Mouse (Mus musculus) liver, postnatal 0 days (tissue): Measurements from ENCODE around the gene Gm20388. TPM values are rescaled to one million over a fixed set of nuclear protein-coding genes. Genes with fewer than 3 reads are reported as not detected.

ENCODE experiments used
- ATAC-seq: fragments of 200-750 bp; cut with Nextera tagmentation; 2 replicates; pipeline ENCODE4 v1.8.0; 2017; ENCODE audit warnings: mild to moderate bottlenecking, moderate library complexity
- DNase-seq: peaks from one replicate; pipeline ENCODE4 v3.0.0-alpha.2; 2016
- H3K27ac ChIP-seq: fragments of 300-500 bp; sonication (generic); 2 replicates; pipeline ENCODE4 v1.5.1; 2014; ENCODE audit warnings: antibody characterized with exemption, moderate library complexity, mild to moderate bottlenecking, low read depth
- H3K27me3 ChIP-seq: fragments of 300-500 bp; sonication (generic); 2 replicates; pipeline ENCODE4 v1.6.1; 2014; ENCODE audit warnings: low read length, control low read depth, mixed read lengths; ENCODE audit not compliant: insufficient read depth
- H3K36me3 ChIP-seq: fragments of 300-500 bp; sonication (generic); replicated peaks from 2 replicates; pipeline ENCODE4 v1.6.1; 2014; ENCODE audit warnings: mild to moderate bottlenecking, control low read depth, low read length, moderate library complexity, mixed read lengths; ENCODE audit not compliant: insufficient read depth
- H3K4me1 ChIP-seq: fragments of 300-500 bp; sonication (generic); 2 replicates; pipeline ENCODE4 v1.6.1; 2014; ENCODE audit warnings: antibody characterized with exemption, mild to moderate bottlenecking, control low read depth; ENCODE audit not compliant: insufficient read depth
- H3K4me2 ChIP-seq: fragments of 300-500 bp; sonication (generic); 2 replicates; pipeline ENCODE4 v1.6.1; 2014; ENCODE audit warnings: low read depth, mild to moderate bottlenecking, low read length, moderate library complexity, mixed read lengths
- H3K4me3 ChIP-seq: fragments of 300-500 bp; sonication (generic); 2 replicates; pipeline ENCODE4 v1.5.1; 2014; ENCODE audit warnings: low read depth, low read length
- H3K9ac ChIP-seq: fragments of 300-500 bp; sonication (generic); replicated peaks from 2 replicates; pipeline ENCODE4 v1.6.1; 2014; ENCODE audit warnings: mild to moderate bottlenecking, moderate library complexity
- H3K9me3 ChIP-seq: fragments of 300-500 bp; sonication (generic); 2 replicates; pipeline ENCODE4 v1.6.1; 2016; ENCODE audit warnings: mild to moderate bottlenecking, control low read depth, low read length, mixed read lengths
- CTCF ChIP-seq: sonication (generic); IDR thresholded peaks from 2 replicates; pipeline ENCODE4 v1.5.1; 2016; ENCODE audit warnings: antibody characterized with exemption, low read depth
- EP300 ChIP-seq: IDR thresholded peaks from 2 replicates; pipeline ENCODE4 v1.6.1; 2016; ENCODE audit warnings: antibody characterized with exemption, low read depth, mild to moderate bottlenecking
- WGBS: fragments of 180-500 bp; shearing (Covaris S2); extraction: QIAGEN DNeasy Blood & Tissue Kit; methylation state at CpG from one replicate; pipeline ENCODE4 v1.1.7; 2014; ENCODE audit not compliant: insufficient replicate concordance; 5-methylcytosine and 5-hydroxymethylcytosine counted together
- polyA plus RNA-seq: library from polyadenylated mRNA; unstranded; fragments of >200 nt; fragmentation: Nextera tagmentation; extraction: Ambion mirVana; gene quantifications from 2 replicates; pipeline ENCODE4 v1.2.1, GENCODE M21; 2015

Gm20388 gene
- polyA plus RNA-seq, 1 experiment from 2014 or later, result not detected

DNA sequence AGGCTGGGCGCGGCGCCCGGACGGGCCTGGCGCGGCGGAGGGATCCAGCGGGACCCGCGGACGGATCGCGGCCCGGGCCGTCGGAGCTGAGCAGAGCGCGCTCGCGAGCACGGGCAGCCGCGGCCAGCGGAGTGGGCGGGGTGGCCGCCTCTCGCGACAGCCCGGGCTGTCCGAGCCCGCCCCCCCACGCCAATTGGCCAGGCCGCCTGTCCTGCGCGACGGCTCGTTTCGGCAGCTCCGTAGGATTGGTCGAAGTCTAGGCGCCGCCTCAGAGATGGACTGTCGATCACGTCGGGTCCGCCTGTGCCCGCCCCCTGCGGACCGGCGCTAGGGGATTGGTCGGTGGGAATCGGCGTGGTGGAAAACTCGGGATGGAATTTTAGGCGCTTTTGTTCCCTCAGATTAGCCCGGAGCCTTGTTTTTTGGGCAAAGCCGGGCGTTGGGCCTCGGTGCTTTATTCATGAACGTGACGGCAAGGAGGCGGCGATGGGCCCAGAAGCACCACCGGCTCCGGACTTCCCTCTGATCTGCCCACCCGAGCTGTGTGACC, 1742.2 kb downstream of the Gm20388 start, which contains the start of gene Zcchc14:
Gene Zcchc14 (minus strand): TSS at position 128 of the 550 bp plus-strand sequence.
- Histone ChIP-seq H3K27me3 (peaks cover 34% of the 10 kb centered on the region), H3K4me2 (peak within 1 kb of the TSS; percentile 85), H3K9ac (peak within 1 kb of the TSS; percentile 69), H3K4me1 (peaks cover 30% of the 10 kb centered on the region), H3K36me3 (no peaks in the 10 kb centered on the region), H3K4me3 (peak within 1 kb of the TSS; percentile 56), H3K27ac (peak within 1 kb of the TSS; percentile 77), H3K9me3 (no peaks in the 10 kb centered on the region)
- 2% methylated on average over 45 of the region's 67 CpGs for WGBS
- ATAC-seq (peak; percentile 97), DNase-seq (peak; percentile 90)
- TF ChIP-seq CTCF (no peak), EP300 (no peak)

DNA sequence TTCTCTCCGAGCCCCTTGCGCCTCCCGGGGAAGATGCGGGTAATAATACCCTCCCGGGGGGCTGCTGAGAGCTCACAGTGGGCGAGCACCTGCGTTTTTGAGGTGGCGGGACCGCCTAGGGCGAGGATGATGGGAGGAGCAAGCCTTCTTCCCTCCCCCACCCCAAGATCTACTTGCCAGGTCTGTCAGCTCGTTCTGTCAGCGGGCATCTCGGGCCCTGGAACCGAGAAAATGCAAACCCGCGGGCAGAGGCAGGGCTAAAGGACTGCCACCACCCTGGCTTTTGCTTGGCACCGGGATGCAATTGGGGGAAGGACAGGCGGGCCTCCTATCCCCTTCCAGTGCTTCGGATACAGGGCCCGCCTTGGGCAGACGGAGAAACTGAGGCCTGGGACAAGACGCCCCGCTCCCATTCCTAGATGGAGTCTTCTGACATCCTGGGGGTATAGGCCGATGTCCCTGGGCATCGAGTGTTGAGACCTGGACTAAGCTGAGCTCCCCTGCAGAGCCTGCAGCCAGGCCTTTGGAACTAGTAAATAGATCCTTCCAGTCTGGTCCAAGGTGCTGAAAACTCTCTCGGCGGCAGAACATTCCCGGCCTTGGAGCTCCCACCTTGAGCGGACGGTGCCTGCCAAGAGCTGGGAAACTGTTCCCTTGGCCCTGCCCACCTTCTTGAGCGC, 1742.8 kb downstream of the Gm20388 start:
- Histone ChIP-seq H3K27me3 (peaks cover 34% of the 10 kb centered on the region), H3K4me3 (peak overlapping the region; percentile 56), H3K9ac (peak overlapping the region; percentile 65), H3K9me3 (no peaks in the 10 kb centered on the region), H3K4me1 (peaks cover 25% of the 10 kb centered on the region), H3K27ac (peak overlapping the region; percentile 65; the same call in 1 of the 2 replicates), H3K36me3 (no peaks in the 10 kb centered on the region), H3K4me2 (peak overlapping the region; percentile 85)
- WGBS, result 6% methylated on average over 31 of the region's 31 CpGs
- TF ChIP-seq CTCF (no peak), EP300 (no peak)
- DNase-seq (no peak), ATAC-seq (no peak)

DNA sequence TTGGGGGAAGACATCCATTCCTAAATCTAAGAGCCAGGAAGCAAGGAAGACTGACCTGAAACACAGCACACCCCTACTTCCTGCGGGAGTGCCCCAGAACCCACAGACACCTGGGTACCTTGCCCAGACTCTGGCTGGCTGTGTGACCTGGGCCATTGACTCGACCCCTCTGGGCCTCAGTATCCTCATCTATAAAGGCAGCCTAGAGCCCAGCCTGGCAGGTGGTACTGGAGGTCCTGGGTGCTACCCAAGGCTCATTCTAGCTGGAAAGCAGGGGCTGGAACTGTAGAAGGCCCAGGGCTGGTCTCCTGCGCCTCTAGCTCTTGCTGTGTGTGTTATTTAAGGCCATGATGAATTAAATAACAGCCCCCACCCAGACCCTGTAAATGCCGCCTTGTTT, 1743.5 kb downstream of the Gm20388 start:
- ATAC-seq, result no peak
- H3K27ac ChIP-seq, result no peak overlapping the region
- H3K4me2 ChIP-seq, result no peak overlapping the region; the same call in 1 of the 2 replicates
- TF ChIP-seq EP300 (no peak), CTCF (no peak)
- no peak overlapping the region for H3K4me3 ChIP-seq
- no peak for DNase-seq
- no peaks in the 10 kb centered on the region for H3K9me3 ChIP-seq
- no peak overlapping the region for H3K9ac ChIP-seq
- no peaks in the 10 kb centered on the region for H3K36me3 ChIP-seq
- peaks cover 34% of the 10 kb centered on the region for H3K27me3 ChIP-seq
- WGBS, result 68% methylated on average over 4 of the region's 4 CpGs
- H3K4me1 ChIP-seq, result peaks cover 18% of the 10 kb centered on the region

DNA sequence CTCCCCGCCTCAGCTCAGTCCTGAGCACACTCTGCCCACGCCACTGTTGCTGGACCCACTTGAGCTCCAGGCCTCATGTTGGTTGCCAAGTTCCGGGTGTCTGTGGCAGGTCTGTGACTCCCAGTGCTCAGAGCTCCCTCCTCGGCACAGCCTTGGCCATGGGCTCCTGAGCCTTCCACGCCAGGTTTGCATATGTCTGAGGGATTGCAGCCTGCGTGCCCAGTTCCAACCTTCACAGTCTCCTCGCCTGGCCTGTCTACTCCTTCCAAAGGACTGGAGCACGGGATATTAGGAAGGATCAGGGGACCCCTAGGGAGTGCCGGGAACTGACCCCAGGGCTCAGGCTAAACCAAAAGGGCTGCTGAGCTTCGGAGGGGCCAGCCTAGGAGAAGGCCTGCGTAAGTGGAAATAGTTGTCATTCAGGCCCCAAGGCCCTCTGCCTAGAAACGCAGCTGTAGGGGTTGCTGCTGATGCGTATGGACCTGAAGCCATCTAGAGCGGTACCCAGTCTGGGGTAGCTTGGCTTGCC, 1744.4 kb downstream of the Gm20388 start:
- Histone ChIP-seq H3K4me1 (peaks cover 14% of the 10 kb centered on the region), H3K9me3 (no peaks in the 10 kb centered on the region), H3K4me3 (no peak overlapping the region), H3K4me2 (no peak overlapping the region), H3K27ac (no peak overlapping the region), H3K9ac (no peak overlapping the region), H3K27me3 (peaks cover 34% of the 10 kb centered on the region), H3K36me3 (no peaks in the 10 kb centered on the region)
- 78% methylated on average over 14 of the region's 14 CpGs for WGBS
- DNase-seq (no peak), ATAC-seq (no peak)
- TF ChIP-seq EP300, result no peak
- no peak for TF ChIP-seq CTCF

DNA sequence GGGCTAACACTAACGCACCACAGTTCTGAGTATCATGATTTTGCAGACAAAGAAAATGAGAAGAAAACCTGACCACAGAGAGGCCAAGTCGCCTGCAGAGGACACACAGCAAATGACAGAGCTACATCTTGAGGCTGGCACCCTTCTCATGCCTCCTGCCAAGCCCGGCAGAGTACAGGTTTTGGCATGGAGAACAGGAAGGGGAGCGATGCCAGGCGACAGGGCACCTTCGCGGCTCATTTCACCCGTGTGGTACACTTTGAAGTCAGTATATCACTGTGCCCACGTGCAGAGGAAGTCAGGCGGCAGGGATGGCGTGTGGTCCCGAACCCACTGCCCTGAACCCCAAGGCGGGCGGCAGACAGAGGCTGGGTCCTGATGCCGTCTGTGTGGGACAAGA, 1750.0 kb downstream of the Gm20388 start:
- no peak overlapping the region for H3K4me2 ChIP-seq
- peaks cover 3% of the 10 kb centered on the region; the same call in 1 of the 2 replicates for H3K4me1 ChIP-seq
- TF ChIP-seq EP300, result no peak
- TF ChIP-seq CTCF, result no peak
- no peak overlapping the region for H3K4me3 ChIP-seq
- no peaks in the 10 kb centered on the region for H3K36me3 ChIP-seq
- DNase-seq (no peak), ATAC-seq (no peak)
- no peak overlapping the region for H3K9ac ChIP-seq
- H3K9me3 ChIP-seq, result no peaks in the 10 kb centered on the region
- H3K27ac ChIP-seq, result no peak overlapping the region
- WGBS, result 73% methylated on average over 15 of the region's 15 CpGs
- no peaks in the 10 kb centered on the region for H3K27me3 ChIP-seq

DNA sequence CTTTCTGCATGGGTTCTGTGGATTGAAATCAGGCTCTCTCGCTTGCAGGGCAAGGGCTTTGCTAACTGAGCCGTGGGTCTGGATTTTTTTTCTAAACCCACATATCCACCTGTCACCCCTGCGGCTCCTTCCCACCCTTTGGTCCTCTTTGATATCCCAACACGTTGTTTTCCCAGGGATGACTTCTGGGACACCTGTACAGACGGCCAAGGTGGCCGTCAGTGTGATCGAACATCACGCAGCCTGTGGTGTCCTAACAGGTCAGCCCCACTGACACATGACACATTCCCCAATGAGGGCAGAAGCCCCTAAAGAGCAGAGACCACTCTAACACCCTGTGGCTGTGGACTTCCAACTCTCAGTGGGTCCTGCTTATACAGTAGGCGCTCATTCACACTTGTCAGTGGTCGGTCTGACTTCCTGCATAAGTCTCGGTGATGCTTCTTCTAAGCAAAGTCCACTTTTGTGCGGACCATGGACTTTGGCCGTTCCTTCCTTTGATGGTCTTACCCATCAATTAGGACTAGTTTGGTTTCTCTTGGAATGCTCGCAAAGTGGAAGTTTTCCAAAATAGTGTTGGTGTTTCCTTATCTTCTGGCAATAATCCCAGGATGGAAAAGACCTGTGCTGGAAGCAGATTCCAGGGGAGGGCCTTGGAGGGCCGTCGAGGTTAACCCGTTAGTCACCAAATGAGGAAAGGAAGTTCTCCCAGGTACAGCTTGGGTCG, 1751.2 kb downstream of the Gm20388 start:
- WGBS, result 50% methylated on average over 18 of the region's 18 CpGs
- no peaks in the 10 kb centered on the region for H3K27me3 ChIP-seq
- H3K27ac ChIP-seq, result no peak overlapping the region
- no peak for ATAC-seq
- H3K4me1 ChIP-seq, result peaks cover 3% of the 10 kb centered on the region; the same call in 1 of the 2 replicates
- no peak for DNase-seq
- H3K9ac ChIP-seq, result no peak overlapping the region
- H3K4me3 ChIP-seq, result no peak overlapping the region
- TF ChIP-seq EP300, result no peak
- TF ChIP-seq CTCF, result no peak
- H3K36me3 ChIP-seq, result no peaks in the 10 kb centered on the region
- no peaks in the 10 kb centered on the region for H3K9me3 ChIP-seq
- no peak overlapping the region for H3K4me2 ChIP-seq
